Mouse (Mus musculus) bone marrow, adult 2 months (tissue): ENCODE results near the gene Ccng2.

Experiments
- CTCF ChIP-seq: fragments of 200-500 bp; IDR thresholded peaks from 2 replicates; pipeline ENCODE4 v1.5.1; 2011; ENCODE audit warnings: low read length, control low read depth; ENCODE audit not compliant: control insufficient read depth, insufficient read depth
- POLR2A ChIP-seq: fragments of 200-500 bp; IDR thresholded peaks from 2 replicates; pipeline ENCODE4 v1.6.1; 2011; ENCODE audit warnings: low read depth, mild to moderate bottlenecking, control low read depth, low read length, borderline replicate concordance; ENCODE audit not compliant: control insufficient read depth

GRCm38 (mm10) chr5:93224549-93224948, 42.5 kb upstream of the Ccng2 start:
- TF ChIP-seq CTCF (no peak), POLR2A (no peak)
